Mouse (Mus musculus): ENCODE results near the gene Cfd. TPM values are rescaled to one million over a fixed set of nuclear protein-coding genes. Genes with fewer than 3 reads are reported as not detected.

The Cfd gene
- polyA plus RNA-seq, 1 experiment from 2014 or later: not detected

DNA sequence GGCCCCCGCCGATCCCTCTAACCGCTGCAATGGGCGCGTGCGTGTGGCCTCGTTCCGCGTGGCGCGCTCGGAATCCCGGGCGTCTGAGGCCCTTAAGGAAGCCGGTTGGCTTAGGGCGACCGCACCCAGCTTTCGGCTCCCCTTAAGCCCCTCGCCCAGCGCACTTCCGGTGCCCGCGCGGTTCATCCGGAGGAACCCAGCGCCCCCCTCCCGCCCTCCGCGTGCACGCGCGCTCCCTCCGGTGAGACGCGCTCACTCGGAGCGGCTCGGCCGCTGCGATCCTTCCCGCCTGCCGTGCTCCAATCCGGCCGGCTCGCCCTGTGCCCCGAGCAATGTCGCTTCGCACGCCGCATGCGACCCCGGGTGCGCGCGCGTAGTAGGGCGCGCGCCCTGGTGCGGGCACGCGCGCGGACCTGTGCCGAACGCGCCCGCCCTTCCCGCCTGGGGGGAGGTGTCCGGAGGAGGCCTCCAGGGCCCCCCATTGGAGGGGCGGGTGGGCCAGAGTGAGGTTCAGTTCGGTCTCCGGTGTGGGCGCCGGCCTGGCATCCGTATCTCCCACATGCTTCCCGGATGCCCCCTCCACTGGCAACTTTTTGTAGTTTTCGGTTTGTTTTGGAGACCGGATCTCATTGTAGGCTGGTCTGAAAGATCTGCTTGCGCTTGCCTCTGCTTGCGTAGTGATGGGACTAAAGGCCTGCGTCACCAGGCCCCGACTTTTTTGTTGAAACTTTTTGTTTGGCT, 35.7 kb upstream of the Cfd start:
- under 1% methylated on average over 83 of the region's 83 CpGs for WGBS (ENCODE audit: insufficient replicate concordance)
- Histone ChIP-seq H3K9ac (peak overlapping the region; percentile 93), H3K4me3 (replicated peaks) (peak overlapping the region; percentile 97), H3K4me2 (peak overlapping the region; percentile 87), H3K27me3 (no peaks in the 10 kb centered on the region), H3K9me3 (replicated peaks) (no peaks in the 10 kb centered on the region), H3K27ac (replicated peaks) (peak overlapping the region; percentile 97), H3K36me3 (replicated peaks) (peaks cover 38% of the 10 kb centered on the region), H3K4me1 (replicated peaks) (peaks cover 78% of the 10 kb centered on the region)
- peak; percentile 19 for ATAC-seq (ENCODE audit: insufficient read depth)

GRCm38 (mm10) chr10:79855558-79856184, 35.0 kb upstream of the Cfd start:
- ATAC-seq (ENCODE audit: insufficient read depth): no peak
- peaks cover 76% of the 10 kb centered on the region for H3K4me1 ChIP-seq (replicated peaks)
- under 1% methylated on average over 10 of the region's 10 CpGs for WGBS (ENCODE audit: insufficient replicate concordance)
- H3K4me2 ChIP-seq: peak overlapping the region; percentile 87
- peak overlapping the region; percentile 97 for H3K4me3 ChIP-seq (replicated peaks)
- peaks cover 45% of the 10 kb centered on the region for H3K36me3 ChIP-seq (replicated peaks)
- no peaks in the 10 kb centered on the region for H3K27me3 ChIP-seq
- peak overlapping the region; percentile 97 for H3K27ac ChIP-seq (replicated peaks)
- H3K9ac ChIP-seq: peak overlapping the region; percentile 93
- no peaks in the 10 kb centered on the region for H3K9me3 ChIP-seq (replicated peaks)

GRCm38 (mm10) chr10:79856280-79856679, 34.4 kb upstream of the Cfd start:
- Histone ChIP-seq H3K4me3 (replicated peaks) (peak overlapping the region; percentile 97), H3K27ac (replicated peaks) (peak overlapping the region; percentile 97), H3K36me3 (replicated peaks) (peaks cover 51% of the 10 kb centered on the region), H3K4me1 (replicated peaks) (peaks cover 72% of the 10 kb centered on the region), H3K27me3 (no peaks in the 10 kb centered on the region), H3K9me3 (replicated peaks) (no peaks in the 10 kb centered on the region), H3K4me2 (peak overlapping the region; percentile 87), H3K9ac (peak overlapping the region; percentile 93)
- WGBS (ENCODE audit: insufficient replicate concordance): 29% methylated on average over 6 of the region's 6 CpGs
- no peak for ATAC-seq (ENCODE audit: insufficient read depth)

GRCm38 (mm10) chr10:79856704-79857451, 33.8 kb upstream of the Cfd start:
- Histone ChIP-seq H3K4me2 (peak overlapping the region; percentile 87), H3K4me3 (replicated peaks) (peak overlapping the region; percentile 97), H3K27ac (replicated peaks) (peak overlapping the region; percentile 97), H3K9ac (peak overlapping the region; percentile 93), H3K27me3 (no peaks in the 10 kb centered on the region), H3K4me1 (replicated peaks) (peaks cover 66% of the 10 kb centered on the region), H3K36me3 (replicated peaks) (peaks cover 57% of the 10 kb centered on the region), H3K9me3 (replicated peaks) (no peaks in the 10 kb centered on the region)
- no peak for ATAC-seq (ENCODE audit: insufficient read depth)
- WGBS (ENCODE audit: insufficient replicate concordance): 27% methylated on average over 7 of the region's 7 CpGs

GRCm38 (mm10) chr10:79857452-79857811, 33.2 kb upstream of the Cfd start:
- H3K36me3 ChIP-seq (replicated peaks): peaks cover 63% of the 10 kb centered on the region
- H3K4me2 ChIP-seq: peak overlapping the region; percentile 87
- H3K9ac ChIP-seq: peak overlapping the region; percentile 93
- peak overlapping the region; percentile 97; the same call in 1 of the 2 replicates for H3K27ac ChIP-seq (replicated peaks)
- no peaks in the 10 kb centered on the region for H3K9me3 ChIP-seq (replicated peaks)
- 16% methylated on average over 4 of the region's 4 CpGs for WGBS (ENCODE audit: insufficient replicate concordance)
- ATAC-seq (ENCODE audit: insufficient read depth): no peak
- H3K4me1 ChIP-seq (replicated peaks): peaks cover 61% of the 10 kb centered on the region
- H3K27me3 ChIP-seq: no peaks in the 10 kb centered on the region
- peak overlapping the region; percentile 97 for H3K4me3 ChIP-seq (replicated peaks)

- no peak for ATAC-seq (ENCODE audit: insufficient read depth)
- H3K27ac ChIP-seq (replicated peaks): no peak overlapping the region
- peaks cover 56% of the 10 kb centered on the region for H3K4me1 ChIP-seq (replicated peaks)
- H3K4me2 ChIP-seq: peak overlapping the region; percentile 87
- no peak overlapping the region for H3K9ac ChIP-seq
- H3K36me3 ChIP-seq (replicated peaks): peaks cover 67% of the 10 kb centered on the region
- peak overlapping the region; percentile 97; the same call in 1 of the 2 replicates for H3K4me3 ChIP-seq (replicated peaks)
- no peaks in the 10 kb centered on the region for H3K27me3 ChIP-seq
- 70% methylated on average over 2 of the region's 2 CpGs for WGBS (ENCODE audit: insufficient replicate concordance)
- no peaks in the 10 kb centered on the region for H3K9me3 ChIP-seq (replicated peaks)
Observed at GRCm38 (mm10) chr10:79857894-79858293, 32.8 kb upstream of the Cfd start.

- Histone ChIP-seq H3K27me3 (no peaks in the 10 kb centered on the region), H3K27ac (replicated peaks) (no peak overlapping the region), H3K36me3 (replicated peaks) (peaks cover 74% of the 10 kb centered on the region), H3K9me3 (replicated peaks) (no peaks in the 10 kb centered on the region), H3K4me2 (peak overlapping the region; percentile 87; the same call in 1 of the 2 replicates), H3K4me1 (replicated peaks) (peaks cover 49% of the 10 kb centered on the region), H3K9ac (no peak overlapping the region), H3K4me3 (replicated peaks) (0 out of 2 replicates have a peak overlapping the region, but pooled peaks have one; percentile 97)
- ATAC-seq (ENCODE audit: insufficient read depth): no peak
- WGBS (ENCODE audit: insufficient replicate concordance): 61% methylated on average over 17 of the region's 17 CpGs
Observed at GRCm38 (mm10) chr10:79858416-79859074, 32.1 kb upstream of the Cfd start.

- no peak overlapping the region for H3K27ac ChIP-seq (replicated peaks)
- ATAC-seq (ENCODE audit: insufficient read depth): no peak
- peaks cover 45% of the 10 kb centered on the region for H3K4me1 ChIP-seq (replicated peaks)
- H3K4me3 ChIP-seq (replicated peaks): no peak overlapping the region
- no peaks in the 10 kb centered on the region for H3K27me3 ChIP-seq
- H3K9ac ChIP-seq: no peak overlapping the region
- 83% methylated on average over 11 of the region's 11 CpGs for WGBS (ENCODE audit: insufficient replicate concordance)
- no peak overlapping the region for H3K4me2 ChIP-seq
- H3K9me3 ChIP-seq (replicated peaks): no peaks in the 10 kb centered on the region
- peaks cover 80% of the 10 kb centered on the region for H3K36me3 ChIP-seq (replicated peaks)
Observed at GRCm38 (mm10) chr10:79859116-79859515, 31.5 kb upstream of the Cfd start.

DNA sequence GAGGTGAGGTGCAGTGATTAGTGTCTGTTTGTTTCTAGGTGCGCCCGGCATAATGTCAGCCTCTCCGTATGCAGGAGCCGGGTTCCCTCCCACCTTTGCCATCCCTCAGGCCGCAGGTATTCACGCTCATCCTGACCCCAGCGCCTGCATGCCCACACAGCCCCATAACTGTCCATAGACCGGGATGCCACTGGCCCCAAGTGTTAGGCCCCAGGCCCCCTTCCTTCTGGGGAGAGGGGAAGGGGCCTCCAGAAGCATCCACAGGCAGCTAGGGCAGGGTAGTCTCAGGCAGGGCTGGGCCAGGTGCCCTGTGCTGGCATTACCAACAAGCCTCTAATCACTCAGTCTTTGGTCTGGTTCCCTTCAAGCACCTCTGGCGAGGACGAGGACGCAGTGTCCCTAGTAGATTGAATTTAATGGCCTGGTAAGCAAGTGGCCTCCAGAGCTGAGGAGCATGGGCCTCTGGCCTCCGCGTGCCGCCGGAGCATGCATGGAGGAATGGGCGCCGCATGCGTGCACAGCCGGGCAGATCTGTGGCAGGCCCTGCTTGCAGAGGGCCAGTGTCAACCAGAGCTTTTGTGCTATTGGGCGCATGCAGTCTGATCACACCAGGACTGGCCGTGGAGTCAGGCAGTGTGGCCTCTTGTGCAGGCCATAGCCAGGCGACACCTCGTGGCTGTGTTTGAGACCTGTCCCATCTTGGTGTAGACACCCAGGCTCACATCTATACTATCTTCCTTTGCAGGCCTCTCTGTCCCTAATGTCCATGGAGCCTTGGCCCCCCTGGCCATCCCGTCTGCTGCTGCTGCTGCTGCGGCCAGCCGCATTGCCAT, 30.4 kb upstream of the Cfd start:
- Histone ChIP-seq H3K27ac (replicated peaks) (no peak overlapping the region), H3K36me3 (replicated peaks) (peaks cover 91% of the 10 kb centered on the region), H3K4me2 (no peak overlapping the region), H3K4me1 (replicated peaks) (peaks cover 47% of the 10 kb centered on the region), H3K9me3 (replicated peaks) (no peaks in the 10 kb centered on the region), H3K27me3 (no peaks in the 10 kb centered on the region), H3K9ac (no peak overlapping the region), H3K4me3 (replicated peaks) (no peak overlapping the region)
- no peak for ATAC-seq (ENCODE audit: insufficient read depth)
- 89% methylated on average over 26 of the region's 26 CpGs for WGBS (ENCODE audit: insufficient replicate concordance)

Data from liver, embryonic 15.5 days (tissue).